Mouse (Mus musculus): ENCODE measurements at regions not wholly inside any gene's neighbourhood (a gene's known extent, or its start where the extent isn't known, plus 50 kb on each side); places are given as distances from the start of the nearest gene placed in this dataset.

GRCm38 (mm10) chr3:105130228-105130627, 63.6 kb downstream of the 4930564D02Rik start:
- no peak for DNase-seq

- DNase-seq, result no peak
Measured at GRCm38 (mm10) chr3:105131053-105131452, 64.4 kb downstream of the 4930564D02Rik start.

GRCm38 (mm10) chr3:105133011-105133410, 66.4 kb downstream of the 4930564D02Rik start:
- DNase-seq, result no peak

GRCm38 (mm10) chr3:105141170-105141971, 74.7 kb downstream of the 4930564D02Rik start:
- DNase-seq, result no peak

- DNase-seq, result no peak
Measured at GRCm38 (mm10) chr3:105142631-105143030, 76.0 kb downstream of the 4930564D02Rik start.

GRCm38 (mm10) chr3:105151475-105152157, 85.0 kb downstream of the 4930564D02Rik start:
- peak; percentile 55 for DNase-seq

- no peak for DNase-seq
Measured at GRCm38 (mm10) chr3:105152158-105152541, 85.5 kb downstream of the 4930564D02Rik start.

GRCm38 (mm10) chr3:105158376-105158775, 91.7 kb downstream of the 4930564D02Rik start:
- DNase-seq, result no peak

- peak; percentile 76 for DNase-seq
Measured at GRCm38 (mm10) chr3:105165355-105165754, 98.7 kb downstream of the 4930564D02Rik start.

- DNase-seq, result no peak
Measured at GRCm38 (mm10) chr3:105169117-105169516, 102.5 kb downstream of the 4930564D02Rik start.

GRCm38 (mm10) chr3:105171527-105171926, 104.9 kb downstream of the 4930564D02Rik start:
- DNase-seq, result no peak

- DNase-seq, result no peak
Measured at GRCm38 (mm10) chr3:105172054-105172453, 105.4 kb downstream of the 4930564D02Rik start.

GRCm38 (mm10) chr3:105191303-105191702, 124.7 kb downstream of the 4930564D02Rik start:
- DNase-seq, result no peak

- no peak for DNase-seq
Measured at GRCm38 (mm10) chr3:105191830-105192229, 125.2 kb downstream of the 4930564D02Rik start.

GRCm38 (mm10) chr3:105200735-105201134, 134.1 kb downstream of the 4930564D02Rik start:
- no peak for DNase-seq

- no peak for DNase-seq
Measured at GRCm38 (mm10) chr3:105209164-105209563, 142.5 kb downstream of the 4930564D02Rik start.

GRCm38 (mm10) chr3:105211023-105211422, 144.4 kb downstream of the 4930564D02Rik start:
- DNase-seq, result no peak

- DNase-seq, result no peak
Measured at GRCm38 (mm10) chr3:105211726-105212125, 145.1 kb downstream of the 4930564D02Rik start.

- DNase-seq, result no peak
Measured at GRCm38 (mm10) chr3:105214867-105215266, 148.2 kb downstream of the 4930564D02Rik start.

- DNase-seq, result no peak
Measured at GRCm38 (mm10) chr3:105215729-105216128, 149.1 kb downstream of the 4930564D02Rik start.

- DNase-seq, result no peak
Measured at GRCm38 (mm10) chr3:105219630-105220029, 153.0 kb downstream of the 4930564D02Rik start.

- DNase-seq, result no peak
Measured at GRCm38 (mm10) chr3:105220641-105221040, 154.0 kb downstream of the 4930564D02Rik start.

- no peak for DNase-seq
Measured at GRCm38 (mm10) chr3:105222925-105223324, 156.3 kb downstream of the 4930564D02Rik start.

GRCm38 (mm10) chr3:105223671-105224070, 157.0 kb downstream of the 4930564D02Rik start:
- DNase-seq, result no peak
